Mouse (Mus musculus) bone marrow, adult 2 months (tissue): ENCODE measurements around the gene Ethe1.

Experiments
- CTCF ChIP-seq: fragments of 200-500 bp; IDR thresholded peaks from 2 replicates; pipeline ENCODE4 v1.5.1; 2011; ENCODE audit warnings: low read length, control low read depth; ENCODE audit not compliant: control insufficient read depth, insufficient read depth
- POLR2A ChIP-seq: fragments of 200-500 bp; IDR thresholded peaks from 2 replicates; pipeline ENCODE4 v1.6.1; 2011; ENCODE audit warnings: low read depth, mild to moderate bottlenecking, control low read depth, low read length, borderline replicate concordance; ENCODE audit not compliant: control insufficient read depth

- no peak for TF ChIP-seq CTCF
- no peak for TF ChIP-seq POLR2A
Measured at GRCm38 (mm10) chr7:24611709-24612108, 24.4 kb downstream of the Ethe1 start.
